7 mouse cellular contexts compared by ENCODE assay signal in the genomic region with DNA sequence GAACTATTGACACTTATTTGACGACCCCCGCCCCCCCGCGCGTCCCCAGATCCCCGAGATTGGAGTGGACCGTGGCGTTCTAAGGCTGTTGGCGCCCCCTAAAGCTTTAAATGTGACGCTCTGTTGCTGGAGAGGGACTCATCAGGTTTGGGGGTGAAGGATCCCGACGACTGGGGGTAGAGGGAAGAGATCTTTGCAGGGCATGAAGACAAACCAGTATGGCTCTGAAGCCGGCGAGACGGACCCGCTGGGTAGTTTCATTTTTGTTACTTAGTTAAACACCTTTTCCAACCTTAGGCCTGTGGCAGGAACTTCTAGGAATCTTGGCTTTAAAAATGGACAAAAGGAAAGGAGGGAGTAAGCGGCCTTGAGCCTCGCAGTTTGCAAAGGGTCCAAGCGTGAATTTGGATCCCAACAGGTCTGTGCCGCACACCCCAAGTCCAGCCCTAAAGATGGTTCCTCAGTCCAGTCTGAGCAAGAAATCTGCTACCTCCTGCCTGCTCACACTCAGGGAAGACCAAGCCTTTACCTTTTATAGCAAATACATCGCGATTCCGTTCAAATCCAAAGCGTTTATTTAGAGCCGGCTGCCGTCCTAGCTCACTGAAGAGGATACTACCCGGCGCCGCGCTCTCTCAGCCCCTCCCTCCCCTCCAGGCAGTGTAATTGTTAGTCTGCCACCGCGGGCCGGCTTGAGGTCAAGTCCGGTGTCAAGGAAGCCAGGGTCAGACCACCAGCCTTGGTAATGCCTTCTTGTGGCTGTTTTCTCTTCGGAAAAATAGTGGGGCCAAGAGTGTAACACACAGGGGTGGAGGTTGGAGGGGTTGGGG. TPM values are rescaled to one million over a fixed set of nuclear protein-coding genes. Genes with fewer than 3 reads are reported as not detected.
DNase-seq lines count a peak whose midpoint lies in the region; ATAC-seq and TF ChIP-seq lines count a peak whose summit lies in the region.

No protein-coding gene starts in this region.

- peaks cover 2% of the 10 kb centered on the region; the same call in 1 of the 2 replicates for H3K4me1 ChIP-seq in embryonic facial prominence, embryonic 11.5 days (ENCODE audit: control insufficient read depth, insufficient read depth, low read length)
- peaks cover 8% of the 10 kb centered on the region; the same call in 1 of the 2 replicates for H3K4me1 ChIP-seq in hindbrain, embryonic 12.5 days
- peaks cover 31% of the 10 kb centered on the region for H3K4me1 ChIP-seq in liver, adult 2 months (ENCODE audit: control insufficient read depth, insufficient read depth, low read length)

- no peak overlapping the region for H3ac ChIP-seq in myocyte (ENCODE audit: control insufficient read depth, insufficient read length)

- no peak for TF ChIP-seq POLR2A in liver, adult 2 months (IDR thresholded peaks at IDR 0.05; ENCODE audit: extremely low read depth, insufficient read depth, low read length)
- TF ChIP-seq POLR2A in myocyte (IDR thresholded peaks at IDR 0.05; ENCODE audit: insufficient read length, low read depth) = no peak

- no peaks in the 10 kb centered on the region for H3K36me3 ChIP-seq in embryonic facial prominence, embryonic 11.5 days (replicated peaks; ENCODE audit: control insufficient read depth, insufficient read depth, low read depth, low read length)
- H3K36me3 ChIP-seq in hindbrain, embryonic 12.5 days = no peaks in the 10 kb centered on the region
- H3K36me3 ChIP-seq in liver, adult 2 months (ENCODE audit: control insufficient read depth, insufficient read depth, low read length) = no peaks in the 10 kb centered on the region; the same call in 1 of the 2 replicates
- no peaks in the 10 kb centered on the region for H3K36me3 ChIP-seq in myocyte (ENCODE audit: control insufficient read depth, insufficient read depth)

- H3K4me2 ChIP-seq in embryonic facial prominence, embryonic 11.5 days (ENCODE audit: low read depth, low read length) = peak overlapping the region; percentile 78
- H3K4me2 ChIP-seq in hindbrain, embryonic 12.5 days (replicated peaks) = peak overlapping the region; percentile 89
- H3K4me2 ChIP-seq in myocyte (ENCODE audit: low read depth) = peak overlapping the region; percentile 86

- H3K27ac ChIP-seq in embryonic facial prominence, embryonic 11.5 days (replicated peaks; ENCODE audit: low read depth, low read length) = 0 out of 2 replicates have a peak overlapping the region, but pooled peaks have one; percentile 72
- no peak overlapping the region for H3K27ac ChIP-seq in hindbrain, embryonic 12.5 days
- H3K27ac ChIP-seq in liver, adult 2 months (replicated peaks; ENCODE audit: insufficient read depth, low read depth, low read length) = peak overlapping the region; percentile 99

- H3K79me2 ChIP-seq in liver, adult 2 months (ENCODE audit: control insufficient read depth, insufficient read depth, low read length) = peaks cover 32% of the 10 kb centered on the region
- H3K79me2 ChIP-seq in myocyte (ENCODE audit: control insufficient read depth, insufficient read depth) = no peaks in the 10 kb centered on the region

- peak; percentile 52 for TF ChIP-seq CTCF in liver, adult 2 months (IDR thresholded peaks at IDR 0.05; ENCODE audit: low read depth, low read length)

- peak overlapping the region; percentile 54 for H3K4me3 ChIP-seq in embryonic facial prominence, embryonic 11.5 days (ENCODE audit: low read depth, low read length)
- H3K4me3 ChIP-seq in hindbrain, embryonic 12.5 days = peak overlapping the region; percentile 47
- H3K4me3 ChIP-seq in liver, adult 2 months (ENCODE audit: insufficient read depth, low read depth, low read length) = peak overlapping the region; percentile 96
- peak overlapping the region; percentile 15 for H3K4me3 ChIP-seq in myocyte

- no peaks in the 10 kb centered on the region for H3K9me3 ChIP-seq in embryonic facial prominence, embryonic 11.5 days (replicated peaks; ENCODE audit: control insufficient read depth, low read length)
- H3K9me3 ChIP-seq in hindbrain, embryonic 12.5 days (replicated peaks) = no peaks in the 10 kb centered on the region

- H3K9ac ChIP-seq in embryonic facial prominence, embryonic 11.5 days (replicated peaks; ENCODE audit: low read length) = peak overlapping the region; percentile 77
- peak overlapping the region; percentile 60 for H3K9ac ChIP-seq in hindbrain, embryonic 12.5 days
- H3K9ac ChIP-seq in liver, adult 2 months (ENCODE audit: low read depth, low read length) = peak overlapping the region; percentile 97

- H3K27me3 ChIP-seq in embryonic facial prominence, embryonic 11.5 days (ENCODE audit: control insufficient read depth, insufficient read depth, low read length) = no peaks in the 10 kb centered on the region
- H3K27me3 ChIP-seq in hindbrain, embryonic 12.5 days = peaks cover 45% of the 10 kb centered on the region
- no peaks in the 10 kb centered on the region for H3K27me3 ChIP-seq in liver, adult 2 months (ENCODE audit: control insufficient read depth, insufficient read depth, low read length)
- no peaks in the 10 kb centered on the region for H3K27me3 ChIP-seq in myocyte (ENCODE audit: control insufficient read depth, insufficient read depth, insufficient read length)

- WGBS in embryonic facial prominence, embryonic 11.5 days = under 1% methylated on average over 35 of the region's 35 CpGs
- under 1% methylated on average over 35 of the region's 35 CpGs for WGBS in hindbrain, embryonic 12.5 days
- under 1% methylated on average over 35 of the region's 35 CpGs for WGBS in liver, adult 2 months

- no peak for ATAC-seq in embryonic facial prominence, embryonic 11.5 days (replicated peaks; ENCODE audit: insufficient number of reproducible peaks, low FRiP score, low TSS enrichment, low read depth)
- peak; percentile 45; the same call in 1 of the 2 replicates for ATAC-seq in hindbrain, embryonic 12.5 days (ENCODE audit: low FRiP score)

- peak; percentile 15 for DNase-seq in urinary bladder, postnatal 25 days (ENCODE audit: low spot score)
- DNase-seq in urinary bladder, postnatal 4 days (ENCODE audit: low spot score in 2 of 2) = no peak
- DNase-seq in embryonic facial prominence, embryonic 11.5 days (ENCODE audit: low spot score) = peak; percentile 63
- DNase-seq in liver, adult 2 months (ENCODE audit: extremely low read depth, low read depth, low spot score) = peak; percentile 50
- no peak for DNase-seq in gastrocnemius, postnatal 4 days (ENCODE audit: low spot score in 2 of 2)

TF ChIP-seq in myocyte, 11 proteins besides CTCF, POLR2A, EP300 and RAD21:
- TF ChIP-seq MYOG (IDR thresholded peaks at IDR 0.05; ENCODE audit: control insufficient read depth in 1 of 3, insufficient read depth in 1 of 3, insufficient read length in 2 of 3, low read depth in 2 of 3) (no peak), REST (IDR thresholded peaks at IDR 0.05; ENCODE audit: insufficient read depth, insufficient read length) (no peak)

RNA-seq across cellular contexts. Expression of a gene that starts 1.7 kb away (rescaled TPM):
- 11.3 and 14.5 TPM in 2 replicates for polyA plus RNA-seq in embryonic facial prominence, embryonic 11.5 days (2014; fragmentation: Nextera tagmentation; extraction: Ambion mirVana)
- 3.7 and 4.0 TPM in 2 replicates for polyA plus RNA-seq in hindbrain, embryonic 12.5 days (2016; fragmentation: Nextera tagmentation; extraction: Ambion mirVana)
- 97.7 and 104 TPM in 2 replicates for total RNA-seq in liver, adult 2 months (2014; rRNA removed)
- polyA plus RNA-seq in liver, adult 2 months (2012; rRNA removed) = 75.4 and 87.4 TPM in 2 replicates
- polyA plus RNA-seq in myocyte (2012; fragmentation: generic; extraction: Trizol) = 0.07 TPM
- 1 to 10 TPM; 2.9 to 3.3 TPM for total RNA-seq in gastrocnemius, postnatal 4 days (2021)

Comparison
In these comparisons a context has a peak if more than half of its experiments do, and no peak if none do; other contexts are left out.
1. DNase-seq: peak in urinary bladder, postnatal 25 days (single experiment), embryonic facial prominence, embryonic 11.5 days (single experiment) and liver, adult 2 months (single experiment); none in urinary bladder, postnatal 4 days (0 of 2) and gastrocnemius, postnatal 4 days (0 of 2).
2. H3K4me3 ChIP-seq: peak in every context shown above with its lines; median percentile 96 in liver, adult 2 months; 54 in embryonic facial prominence, embryonic 11.5 days; 47 in hindbrain, embryonic 12.5 days; 15 in myocyte.
3. Peak in every context shown above with its lines, with median percentiles within 50 percentile points of each other: H3K4me2 ChIP-seq and H3K9ac ChIP-seq.